Mouse (Mus musculus): ENCODE data around the gene Tagap1.
"Not testable (repeated sequence)": the region's sequence is repeated elsewhere in the genome, so short reads cannot be mapped to it uniquely, and the experiment has no call there.

DNA sequence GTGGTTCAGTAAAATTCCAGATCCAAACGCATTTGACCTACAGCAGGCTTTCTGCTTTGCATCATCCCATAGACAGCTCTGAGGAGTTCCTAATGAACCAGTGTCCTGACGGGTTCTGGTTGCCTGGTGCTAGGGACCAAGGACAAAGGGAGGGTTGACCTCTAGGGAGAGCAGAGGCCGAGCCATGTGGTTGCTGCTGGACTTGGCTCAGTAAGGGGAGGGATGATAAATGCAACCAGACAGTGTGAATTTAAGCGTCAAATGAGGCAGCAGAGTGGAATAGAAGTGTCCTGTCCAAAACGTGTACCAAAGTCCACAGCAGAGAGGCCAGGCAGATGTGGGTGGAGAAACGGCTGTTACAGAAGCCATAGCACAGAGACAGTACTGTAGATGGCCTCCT, 34.5 kb upstream of the Tagap1 start:
- not testable (repeated sequence) for TF ChIP-seq CTCF (IDR thresholded peaks at IDR 0.05; ENCODE audit: low read depth, low read length); POLR2A (IDR thresholded peaks at IDR 0.05; ENCODE audit: extremely low read depth, insufficient read depth, low read length)
